Mouse (Mus musculus): ENCODE data around the gene Tmprss9. TPM values are rescaled to one million over a fixed set of nuclear protein-coding genes. Genes with fewer than 3 reads are reported as not detected.

Tmprss9 gene
- total RNA-seq, 4 experiments from 2014 or later, result 0.35 to 0.66 (median 0.46) TPM

DNA sequence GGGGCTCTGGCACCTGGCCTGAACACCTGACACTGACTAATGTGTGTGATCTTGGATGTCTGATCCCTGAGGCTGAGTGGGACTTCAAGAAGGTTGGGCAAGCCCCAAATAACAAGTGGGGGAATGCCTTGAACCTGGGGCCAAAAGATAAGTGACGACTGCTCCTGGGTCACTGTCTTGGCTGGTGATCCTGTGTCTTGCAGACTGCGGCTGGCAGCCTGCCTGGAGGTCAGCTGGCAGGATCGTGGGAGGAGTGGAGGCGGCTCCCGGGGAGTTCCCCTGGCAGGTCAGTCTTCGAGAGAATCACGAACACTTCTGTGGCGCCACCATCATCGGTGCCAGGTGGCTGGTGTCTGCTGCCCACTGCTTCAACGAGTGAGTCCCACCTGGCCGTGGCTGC is 15.5 kb downstream of the Tmprss9 start:
- no peak for DNase-seq (ENCODE audit: low spot score in 2 of 2)

- no peak for DNase-seq (ENCODE audit: low spot score in 2 of 2)
Measured at GRCm38 (mm10) chr10:80895100-80895499, 23.5 kb downstream of the Tmprss9 start.

- no peak for DNase-seq (ENCODE audit: low spot score in 2 of 2)
Measured at GRCm38 (mm10) chr10:80895697-80896096, 24.0 kb downstream of the Tmprss9 start.

DNA sequence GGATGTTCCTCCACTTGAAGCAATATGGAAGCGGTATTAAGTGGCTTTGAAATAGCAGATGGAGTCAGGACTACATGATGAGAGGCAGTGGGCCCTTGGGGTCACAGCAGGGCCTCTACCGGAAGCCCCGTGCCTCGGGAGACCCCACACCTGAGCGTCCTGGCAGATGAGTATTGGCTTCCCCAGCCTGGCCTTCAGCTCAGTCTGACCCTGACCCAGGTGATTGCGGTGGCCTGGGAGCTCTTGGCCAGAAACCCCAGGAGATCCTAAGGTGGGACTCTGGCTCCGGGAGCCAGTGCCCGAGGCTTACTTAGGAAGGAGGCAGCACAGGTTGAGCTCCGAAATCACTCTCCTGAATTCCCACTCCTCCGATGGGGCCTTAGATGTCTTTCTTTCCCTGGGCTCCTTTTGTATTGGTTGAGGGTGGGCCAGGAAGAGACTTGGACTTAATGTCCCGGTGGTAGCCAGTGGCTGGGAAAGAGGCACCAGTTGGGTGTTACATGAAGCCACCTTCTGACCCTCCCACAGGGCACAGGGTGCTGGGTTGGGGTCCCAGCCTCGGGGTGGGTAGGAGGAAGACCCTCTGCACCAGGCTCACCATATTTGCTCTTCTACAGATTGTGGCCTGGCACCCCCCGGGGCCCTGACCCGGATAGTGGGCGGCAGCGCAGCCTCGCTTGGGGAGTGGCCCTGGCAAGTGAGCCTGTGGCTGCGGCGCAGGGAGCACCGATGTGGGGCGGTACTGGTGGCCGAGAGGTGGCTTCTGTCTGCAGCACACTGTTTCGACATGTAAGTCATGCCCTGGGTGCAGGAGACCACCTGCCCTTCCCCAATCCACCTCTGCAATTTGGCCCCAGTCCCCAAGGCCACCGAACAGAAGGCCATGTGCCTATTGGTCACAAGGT is 25.2 kb downstream of the Tmprss9 start:
- no peak for DNase-seq (ENCODE audit: low spot score in 2 of 2)

- DNase-seq (ENCODE audit: low spot score in 2 of 2), result peak; percentile 68 to 70
Measured at GRCm38 (mm10) chr10:80897861-80898510, 26.3 kb downstream of the Tmprss9 start.

- DNase-seq (ENCODE audit: low spot score in 2 of 2), result no peak
Measured at GRCm38 (mm10) chr10:80899074-80899473, 27.4 kb downstream of the Tmprss9 start.

- no peak for DNase-seq (ENCODE audit: low spot score in 2 of 2)
Measured at GRCm38 (mm10) chr10:80899591-80900317, 28.1 kb downstream of the Tmprss9 start.

DNA sequence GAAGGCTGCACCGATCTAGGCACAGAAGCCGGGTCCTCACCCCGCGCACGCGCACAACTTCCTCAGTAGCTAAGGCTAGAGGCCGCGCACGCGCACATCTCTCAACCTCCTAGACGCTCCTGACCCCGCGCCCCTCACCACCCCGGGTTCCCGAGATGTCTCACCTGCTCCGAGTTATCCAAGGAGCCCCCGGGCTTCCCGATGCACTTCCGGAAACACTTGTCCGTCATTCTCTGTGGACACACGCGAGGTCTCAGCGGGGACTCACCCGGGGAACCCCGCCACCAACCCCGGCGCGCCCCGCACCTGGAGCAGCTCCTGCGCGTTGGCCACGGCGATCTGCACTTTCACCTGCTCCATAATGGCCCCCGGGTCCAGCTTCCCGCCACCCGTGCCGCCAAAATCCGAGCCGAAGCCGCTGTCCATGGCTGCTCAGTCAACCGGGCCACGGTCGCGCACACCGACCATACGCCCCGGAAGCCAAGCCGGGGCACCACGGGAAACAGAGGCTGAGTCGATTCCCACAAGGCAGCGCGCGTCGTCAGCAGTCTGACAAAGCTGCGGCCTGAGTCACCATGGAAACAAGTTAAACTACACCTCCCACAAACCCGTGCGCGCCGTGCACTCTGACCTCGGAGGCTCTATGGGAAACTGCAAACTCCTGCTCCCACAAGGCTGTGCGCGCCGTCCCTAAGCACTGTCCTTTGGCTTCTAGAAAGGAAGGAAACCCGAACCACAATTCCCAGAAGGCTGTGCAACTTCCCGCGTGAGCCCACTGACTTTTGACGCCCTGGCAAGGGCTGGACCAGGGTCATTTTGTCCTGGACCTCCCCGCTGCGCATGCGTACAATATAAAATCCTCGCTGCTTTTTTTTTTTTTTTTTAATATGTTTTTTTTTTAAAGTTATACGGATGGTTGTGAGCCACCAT is 28.9 kb downstream of the Tmprss9 start, which contains the start of gene Timm13:
Timm13 (minus strand) TSS at position 652 of the 930 bp plus-strand sequence.
- peak; percentile 99 to 100 for DNase-seq (ENCODE audit: low spot score in 2 of 2)

DNA sequence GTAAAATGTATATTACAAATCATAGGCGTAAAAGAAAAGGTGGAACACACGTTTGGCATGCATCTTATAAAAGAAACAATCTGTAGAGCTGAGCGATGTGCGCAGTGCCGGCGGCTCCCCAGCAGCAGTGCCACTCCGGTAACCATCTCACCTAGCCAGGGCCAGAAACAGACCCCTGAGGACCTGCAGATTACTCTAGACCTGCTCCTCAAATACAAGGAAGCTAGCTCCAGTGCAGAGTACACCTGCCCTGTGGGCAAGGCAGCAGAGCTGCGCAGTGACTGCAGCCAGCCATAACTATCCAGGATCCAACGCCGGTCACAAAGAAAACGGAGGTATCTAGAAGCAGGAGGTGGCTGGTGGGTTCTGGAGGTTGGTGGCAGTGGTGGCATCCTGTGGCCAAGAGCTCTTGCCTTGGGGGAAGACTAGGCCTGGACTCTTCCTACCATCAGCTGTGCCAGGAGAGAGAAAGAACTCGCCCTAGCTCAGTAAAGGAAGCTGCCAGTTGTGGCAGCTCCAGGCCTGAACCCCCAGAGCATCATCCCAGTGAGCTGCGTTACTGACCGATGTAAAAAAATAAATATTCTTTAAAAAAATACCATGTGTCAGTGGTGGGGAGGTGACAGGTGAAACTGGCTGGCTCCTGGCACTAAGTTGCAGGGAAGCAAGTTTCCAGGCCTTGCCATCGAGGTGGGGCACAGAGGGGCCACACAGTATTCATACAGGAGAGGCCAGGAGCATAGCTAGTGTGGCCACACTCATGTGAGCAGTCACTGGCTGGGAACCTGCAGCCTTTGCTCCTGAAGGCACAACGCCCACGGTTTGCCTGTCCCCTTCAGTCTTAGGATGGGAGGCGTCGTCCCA is 30.0 kb downstream of the Tmprss9 start:
- DNase-seq (ENCODE audit: low spot score in 2 of 2), result no peak

- no peak for DNase-seq (ENCODE audit: low spot score in 2 of 2)
Measured at GRCm38 (mm10) chr10:80902273-80902940, 30.8 kb downstream of the Tmprss9 start.

- no peak for DNase-seq (ENCODE audit: low spot score in 2 of 2)
Measured at GRCm38 (mm10) chr10:80903282-80903681, 31.6 kb downstream of the Tmprss9 start.

GRCm38 (mm10) chr10:80904004-80904693 is 32.5 kb downstream of the Tmprss9 start:
- no peak for DNase-seq (ENCODE audit: low spot score in 2 of 2)

DNA sequence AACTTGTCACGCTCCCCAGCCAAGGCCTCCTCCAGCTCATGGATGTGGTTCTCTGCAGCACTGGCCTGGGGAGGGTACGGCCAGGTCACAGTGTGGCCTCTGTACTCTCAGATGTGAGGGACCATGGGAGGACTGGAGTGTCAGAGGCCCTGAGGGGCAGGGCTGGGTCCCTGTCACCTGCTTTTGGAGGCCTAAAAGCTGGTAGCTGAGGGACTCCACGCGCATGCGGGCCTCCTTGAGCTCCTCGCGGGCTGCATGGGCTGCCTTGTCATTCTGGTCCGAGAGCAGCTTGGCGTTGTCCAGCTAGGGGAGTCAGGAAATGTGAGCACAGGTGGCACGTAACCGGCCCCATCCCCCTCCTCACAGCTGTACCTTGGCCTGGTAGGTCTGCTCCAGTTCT is 33.1 kb downstream of the Tmprss9 start:
- DNase-seq (ENCODE audit: low spot score in 2 of 2), result no peak

GRCm38 (mm10) chr10:80909375-80910162 is 37.9 kb downstream of the Tmprss9 start:
- no peak for DNase-seq (ENCODE audit: low spot score in 2 of 2)

GRCm38 (mm10) chr10:80911354-80911753 is 39.7 kb downstream of the Tmprss9 start:
- no peak for DNase-seq (ENCODE audit: low spot score in 2 of 2)

- DNase-seq (ENCODE audit: low spot score in 2 of 2), result no peak
Measured at GRCm38 (mm10) chr10:80911891-80912290, 40.2 kb downstream of the Tmprss9 start.

GRCm38 (mm10) chr10:80913364-80914011 is 41.8 kb downstream of the Tmprss9 start:
- no peak for DNase-seq (ENCODE audit: low spot score in 2 of 2)
